Mouse (Mus musculus) bone marrow, adult 2 months (tissue): ENCODE results near the gene Gm48551.

Experiments
- CTCF ChIP-seq: fragments of 200-500 bp; IDR thresholded peaks from 2 replicates; pipeline ENCODE4 v1.5.1; 2011; ENCODE audit warnings: low read length, control low read depth; ENCODE audit not compliant: control insufficient read depth, insufficient read depth
- POLR2A ChIP-seq: fragments of 200-500 bp; IDR thresholded peaks from 2 replicates; pipeline ENCODE4 v1.6.1; 2011; ENCODE audit warnings: low read depth, mild to moderate bottlenecking, control low read depth, low read length, borderline replicate concordance; ENCODE audit not compliant: control insufficient read depth

DNA sequence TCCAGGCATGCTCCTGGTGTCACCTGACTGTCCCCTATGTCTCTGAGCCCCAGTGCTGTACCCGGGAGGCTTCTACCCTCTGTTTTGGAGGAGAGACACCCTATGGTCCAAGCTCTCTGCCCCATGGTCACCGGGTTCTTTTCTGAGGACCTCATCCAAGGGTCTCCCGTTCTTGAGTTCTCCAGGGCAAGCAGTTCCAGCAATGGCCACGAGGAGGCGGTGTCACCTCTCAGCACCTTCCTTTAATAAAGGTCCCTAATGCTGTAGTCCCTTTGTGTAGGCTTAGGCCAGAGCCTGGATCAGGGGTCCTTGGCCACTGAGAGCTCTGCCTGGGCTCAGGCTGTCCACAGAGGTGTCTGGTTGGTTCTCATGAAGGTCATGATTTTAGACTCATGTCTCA is 10.9 kb downstream of the Gm48551 start:
- peak; percentile 95 for TF ChIP-seq CTCF
- no peak for TF ChIP-seq POLR2A
